Mouse (Mus musculus): Measurements from ENCODE around the gene Grm8. TPM values are rescaled to one million over a fixed set of nuclear protein-coding genes. Genes with fewer than 3 reads are reported as not detected.

The Grm8 gene
- total and polyA plus RNA-seq, 3 experiments = not detected

DNA sequence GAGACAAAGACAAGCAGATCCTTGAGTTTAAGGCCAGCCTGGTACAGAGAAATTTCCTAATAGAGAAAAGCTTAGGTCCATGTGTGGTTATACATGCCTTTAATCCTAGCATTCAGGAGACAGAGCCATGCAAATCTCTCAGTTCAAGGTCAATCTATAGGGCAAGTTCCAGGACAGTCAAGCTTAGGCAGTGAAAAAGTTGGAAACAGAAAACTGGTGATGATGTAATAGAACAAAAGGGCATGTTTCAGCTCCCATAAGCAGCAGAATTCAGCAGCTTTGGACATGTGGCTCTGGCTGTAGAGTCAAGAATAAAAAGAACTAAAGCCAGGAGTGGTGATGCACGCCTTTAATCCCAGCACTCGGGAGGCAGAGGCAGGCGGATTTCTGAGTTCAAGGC, 336.2 kb downstream of the Grm8 start:
- Histone ChIP-seq H3K27me3 (ENCODE audit: control insufficient read depth, insufficient read depth, low read length) (no peaks in the 10 kb centered on the region), H3K4me3 (no peak overlapping the region), H3K36me3 (ENCODE audit: control insufficient read depth, insufficient read depth, low read length) (no peaks in the 10 kb centered on the region), H3K4me1 (ENCODE audit: control insufficient read depth, insufficient read depth, low read length) (no peaks in the 10 kb centered on the region), H3K9ac (ENCODE audit: low read depth, low read length) (no peak overlapping the region), H3K79me2 (replicated peaks; ENCODE audit: control insufficient read depth, insufficient read depth, low read length) (no peaks in the 10 kb centered on the region), H3K27ac (no peak overlapping the region)
- intact Hi-C loops (cut with DNase I) = no loop called here
- no peak for DNase-seq
- WGBS = 84% methylated on average over 3 of the region's 3 CpGs
- TF ChIP-seq POLR2A (IDR thresholded peaks at IDR 0.05; ENCODE audit: insufficient read depth, low read depth, low read length) = no peak
- TF ChIP-seq CTCF (IDR thresholded peaks at IDR 0.05) = no peak
- TF ChIP-seq EP300 (IDR thresholded peaks at IDR 0.05; ENCODE audit: insufficient read depth, low read depth, low read length) = no peak

GRCm38 (mm10) chr6:27789566-27789965, 345.4 kb downstream of the Grm8 start:
- Histone ChIP-seq H3K36me3 (ENCODE audit: control insufficient read depth, insufficient read depth, low read length) (no peaks in the 10 kb centered on the region), H3K9ac (ENCODE audit: low read depth, low read length) (no peak overlapping the region), H3K27ac (no peak overlapping the region), H3K4me1 (ENCODE audit: control insufficient read depth, insufficient read depth, low read length) (no peaks in the 10 kb centered on the region), H3K4me3 (no peak overlapping the region), H3K79me2 (replicated peaks; ENCODE audit: control insufficient read depth, insufficient read depth, low read length) (no peaks in the 10 kb centered on the region), H3K27me3 (ENCODE audit: control insufficient read depth, insufficient read depth, low read length) (no peaks in the 10 kb centered on the region)
- WGBS = 90% methylated on average over 3 of the region's 3 CpGs
- TF ChIP-seq POLR2A (IDR thresholded peaks at IDR 0.05; ENCODE audit: insufficient read depth, low read depth, low read length) (no peak), EP300 (IDR thresholded peaks at IDR 0.05; ENCODE audit: insufficient read depth, low read depth, low read length) (no peak), CTCF (IDR thresholded peaks at IDR 0.05) (no peak)
- DNase-seq = no peak
- intact Hi-C loops (cut with DNase I) = no loop called here

- Histone ChIP-seq H3K4me3 (no peak overlapping the region), H3K27me3 (ENCODE audit: control insufficient read depth, insufficient read depth, low read length) (no peaks in the 10 kb centered on the region), H3K27ac (no peak overlapping the region), H3K79me2 (replicated peaks; ENCODE audit: control insufficient read depth, insufficient read depth, low read length) (no peaks in the 10 kb centered on the region), H3K4me1 (ENCODE audit: control insufficient read depth, insufficient read depth, low read length) (no peaks in the 10 kb centered on the region), H3K36me3 (ENCODE audit: control insufficient read depth, insufficient read depth, low read length) (no peaks in the 10 kb centered on the region), H3K9ac (ENCODE audit: low read depth, low read length) (no peak overlapping the region)
- intact Hi-C loops (cut with DNase I) = no loop called here
- TF ChIP-seq EP300 (IDR thresholded peaks at IDR 0.05; ENCODE audit: insufficient read depth, low read depth, low read length) = no peak
- no peak for TF ChIP-seq POLR2A (IDR thresholded peaks at IDR 0.05; ENCODE audit: insufficient read depth, low read depth, low read length)
- no peak for TF ChIP-seq CTCF (IDR thresholded peaks at IDR 0.05)
- no peak for DNase-seq
- WGBS = 70% methylated on average over 4 of the region's 4 CpGs
These were observed 345.8 kb downstream of the Grm8 start for GRCm38 (mm10) chr6:27789151-27789550.

DNA sequence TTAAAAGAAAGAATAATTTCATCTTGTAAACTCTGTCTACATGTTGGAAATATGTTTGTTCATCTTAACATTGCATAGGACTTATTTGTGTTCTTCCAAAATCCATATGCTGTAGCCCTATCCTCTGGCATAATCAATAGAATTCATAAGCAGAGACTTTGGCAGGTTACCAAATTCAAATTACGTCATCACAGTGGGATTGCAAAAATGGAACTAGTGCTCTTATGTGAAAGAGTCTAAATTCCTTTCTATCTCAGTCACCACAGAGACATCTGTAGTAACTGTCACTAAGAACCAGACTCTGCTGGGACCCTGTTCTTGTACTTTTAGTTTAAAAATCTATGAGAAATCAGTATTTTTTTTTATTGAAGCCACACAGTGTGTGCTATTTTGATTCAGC, 352.7 kb downstream of the Grm8 start:
- H3K79me2 ChIP-seq (replicated peaks; ENCODE audit: control insufficient read depth, insufficient read depth, low read length) = no peaks in the 10 kb centered on the region
- 30% methylated on average over 1 of the region's 1 CpGs for WGBS

GRCm38 (mm10) chr6:27781371-27781770, 353.6 kb downstream of the Grm8 start:
- TF ChIP-seq EP300 (IDR thresholded peaks at IDR 0.05; ENCODE audit: insufficient read depth, low read depth, low read length) = no peak
- no peak for TF ChIP-seq POLR2A (IDR thresholded peaks at IDR 0.05; ENCODE audit: insufficient read depth, low read depth, low read length)
- no peak for TF ChIP-seq CTCF (IDR thresholded peaks at IDR 0.05)
- no peaks in the 10 kb centered on the region for H3K27me3 ChIP-seq (ENCODE audit: control insufficient read depth, insufficient read depth, low read length)
- H3K79me2 ChIP-seq (replicated peaks; ENCODE audit: control insufficient read depth, insufficient read depth, low read length) = no peaks in the 10 kb centered on the region
- DNase-seq = no peak
- 61% methylated on average over 3 of the region's 3 CpGs for WGBS
- H3K36me3 ChIP-seq (ENCODE audit: control insufficient read depth, insufficient read depth, low read length) = no peaks in the 10 kb centered on the region
- H3K4me3 ChIP-seq = no peak overlapping the region
- H3K4me1 ChIP-seq (ENCODE audit: control insufficient read depth, insufficient read depth, low read length) = no peaks in the 10 kb centered on the region
- H3K9ac ChIP-seq (ENCODE audit: low read depth, low read length) = no peak overlapping the region
- no peak overlapping the region for H3K27ac ChIP-seq
- intact Hi-C loops (cut with DNase I) = no loop called here

More for the DNA sequence above, 352.7 kb downstream of the Grm8 start:
- intact Hi-C loops (cut with DNase I) = no loop called here
- no peaks in the 10 kb centered on the region for H3K27me3 ChIP-seq (ENCODE audit: control insufficient read depth, insufficient read depth, low read length)
- H3K36me3 ChIP-seq (ENCODE audit: control insufficient read depth, insufficient read depth, low read length) = no peaks in the 10 kb centered on the region
- no peak for DNase-seq
- TF ChIP-seq POLR2A (IDR thresholded peaks at IDR 0.05; ENCODE audit: insufficient read depth, low read depth, low read length) (no peak), CTCF (IDR thresholded peaks at IDR 0.05) (no peak), EP300 (IDR thresholded peaks at IDR 0.05; ENCODE audit: insufficient read depth, low read depth, low read length) (no peak)
- H3K4me1 ChIP-seq (ENCODE audit: control insufficient read depth, insufficient read depth, low read length) = no peaks in the 10 kb centered on the region
- H3K9ac ChIP-seq (ENCODE audit: low read depth, low read length) = no peak overlapping the region
- H3K27ac ChIP-seq = no peak overlapping the region
- no peak overlapping the region for H3K4me3 ChIP-seq

DNA sequence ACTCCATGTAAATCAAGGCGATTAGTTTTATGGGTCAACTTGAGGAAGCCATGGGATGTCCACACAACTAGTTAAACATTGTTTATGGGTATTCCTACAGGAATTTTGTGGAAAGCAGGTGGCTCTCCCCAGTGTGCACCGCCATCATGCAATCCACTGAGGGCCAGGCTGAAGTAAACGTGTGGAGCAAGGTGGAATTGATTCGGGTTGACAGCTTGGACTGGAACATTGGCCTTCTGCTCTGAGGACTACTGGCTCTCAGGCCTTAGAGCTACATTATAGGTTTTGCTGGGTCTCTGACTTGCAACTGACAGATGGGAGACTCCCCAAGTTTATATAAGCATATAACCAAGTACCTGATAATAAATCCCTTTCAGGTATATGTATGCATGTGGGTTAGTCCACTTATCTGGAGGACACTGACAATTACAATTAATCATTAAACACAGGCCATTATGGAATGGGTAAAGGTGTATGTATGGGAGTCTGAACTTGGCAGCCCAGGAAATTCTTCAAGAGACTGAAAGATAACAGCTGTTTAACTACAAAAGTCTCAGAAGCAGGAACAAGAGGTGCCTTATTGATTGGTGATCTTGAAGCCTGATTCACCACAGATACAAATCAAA, 359.2 kb downstream of the Grm8 start:
- H3K36me3 ChIP-seq (ENCODE audit: control insufficient read depth, insufficient read depth, low read length) = no peaks in the 10 kb centered on the region
- no peaks in the 10 kb centered on the region for H3K79me2 ChIP-seq (replicated peaks; ENCODE audit: control insufficient read depth, insufficient read depth, low read length)
- no peak for TF ChIP-seq EP300 (IDR thresholded peaks at IDR 0.05; ENCODE audit: insufficient read depth, low read depth, low read length)
- no peak for TF ChIP-seq CTCF (IDR thresholded peaks at IDR 0.05)
- no peak for TF ChIP-seq POLR2A (IDR thresholded peaks at IDR 0.05; ENCODE audit: insufficient read depth, low read depth, low read length)
- no peak overlapping the region for H3K9ac ChIP-seq (ENCODE audit: low read depth, low read length)
- no peak overlapping the region for H3K27ac ChIP-seq
- no peak overlapping the region for H3K4me3 ChIP-seq
- no peaks in the 10 kb centered on the region for H3K4me1 ChIP-seq (ENCODE audit: control insufficient read depth, insufficient read depth, low read length)
- 72% methylated on average over 4 of the region's 4 CpGs for WGBS
- no peaks in the 10 kb centered on the region for H3K27me3 ChIP-seq (ENCODE audit: control insufficient read depth, insufficient read depth, low read length)
- intact Hi-C loops (cut with DNase I) = no loop called here
- DNase-seq = no peak

Data from heart, adult 2 months (tissue).